Mouse (Mus musculus): ENCODE data around the gene Gm10203. TPM values are rescaled to one million over a fixed set of nuclear protein-coding genes. Genes with fewer than 3 reads are reported as not detected.

The Gm10203 gene
- not detected for polyA plus RNA-seq (2014; fragmentation: Illumina TruSeq; extraction: RNeasy Lipid Tissue Mini Kit (QIAGEN cat#74804); ENCODE audit: low read depth, low replicate concordance)

DNA sequence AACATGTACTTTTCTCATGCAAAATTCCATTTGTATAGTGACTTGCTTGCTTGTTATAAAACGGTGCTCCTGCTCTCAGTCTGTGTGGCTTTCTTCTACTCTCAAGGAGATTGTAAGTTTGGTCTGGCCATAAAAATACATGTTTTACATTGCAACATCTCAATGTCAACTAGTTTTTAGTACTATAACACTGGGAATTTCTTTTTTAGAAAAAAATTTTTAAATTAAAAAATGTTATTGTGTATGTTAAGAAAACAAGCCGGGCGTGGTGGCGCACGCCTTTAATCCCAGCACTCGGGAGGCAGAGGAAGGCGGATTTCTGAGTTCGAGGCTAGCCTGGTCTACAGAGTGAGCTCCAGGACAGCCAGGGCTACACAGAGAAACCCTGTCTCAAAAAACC, at the start of gene Gm10203:
Gene Gm10203 (plus strand): TSS at position 301 of the 400 bp plus-strand sequence.

DNA sequence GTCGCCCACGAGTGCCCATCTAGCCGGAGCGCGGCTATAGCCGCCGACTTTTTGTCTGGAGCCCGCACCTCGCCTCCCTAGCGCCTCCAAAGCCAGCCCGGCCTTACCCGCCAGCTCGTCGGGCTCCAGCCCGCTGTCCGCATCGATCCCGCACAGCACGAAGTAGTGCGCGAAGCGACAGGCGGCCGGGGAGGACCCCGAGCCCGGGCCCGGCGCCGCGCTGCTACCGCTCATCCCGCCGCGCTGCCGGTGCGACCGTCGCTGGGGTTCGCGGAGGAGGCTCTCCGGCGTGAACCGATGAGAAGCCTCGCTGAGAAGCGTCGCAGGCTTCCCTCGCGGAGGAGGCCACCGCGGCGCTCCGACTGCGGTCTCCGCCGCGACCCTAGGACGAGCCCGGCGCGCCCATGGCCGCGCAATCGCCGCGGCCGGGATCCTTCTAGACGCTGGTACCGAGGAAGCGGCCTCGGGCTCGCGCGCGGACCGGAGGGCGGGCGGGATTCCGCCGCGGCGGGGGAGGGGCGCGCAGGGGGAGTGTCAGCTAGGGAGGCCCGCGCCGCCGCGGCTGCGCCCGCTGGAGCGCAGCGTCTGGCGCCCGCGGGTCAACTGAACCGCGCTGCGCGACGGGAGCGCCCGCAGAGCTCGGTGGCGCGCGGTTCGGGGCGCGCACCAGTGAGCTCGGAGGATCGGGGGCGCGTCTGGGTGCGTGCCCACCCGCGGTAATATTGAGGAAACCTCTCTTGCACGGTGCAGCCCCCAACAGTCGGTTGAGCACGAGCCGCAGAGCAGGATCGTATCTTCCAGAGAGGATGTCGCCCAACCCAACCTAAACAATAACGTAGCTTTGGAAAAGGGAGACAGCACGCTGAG, 28.7 kb upstream of the Gm10203 start, which contains the start of gene Dennd5b:
Gene Dennd5b (minus strand): TSS at position 605 of the 867 bp plus-strand sequence.

DNA sequence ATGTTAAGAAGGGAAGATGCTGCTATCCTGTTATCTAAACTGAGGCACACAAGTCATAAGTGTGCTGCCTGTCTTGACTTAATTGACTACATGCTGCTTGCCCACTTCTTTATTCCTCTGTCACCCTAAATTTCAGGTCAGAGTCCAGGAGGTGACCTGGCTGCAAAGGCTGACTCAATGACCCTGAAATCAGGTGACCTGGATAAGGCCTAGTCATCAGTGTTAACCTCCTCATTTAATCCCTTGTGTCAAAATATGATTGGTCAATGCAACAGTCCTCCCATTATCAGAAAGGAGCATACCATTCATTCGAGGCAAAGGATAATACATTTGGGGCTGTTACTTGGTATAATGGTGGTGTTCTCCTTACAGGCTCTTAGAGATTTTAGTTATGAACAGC, 9.5 kb downstream of the Gm10203 start, which contains the start of gene Etfbkmt:
Gene Etfbkmt (plus strand): TSS at position 379 of the 400 bp plus-strand sequence.

Other genes starting within 250 kb of the Gm10203 start
- 8.0 TPM for gene Caprin2, start 233.9 kb upstream of the Gm10203 start, polyA plus RNA-seq (2014; fragmentation: Illumina TruSeq; extraction: RNeasy Lipid Tissue Mini Kit (QIAGEN cat#74804); ENCODE audit: low read depth, low replicate concordance)
- 2.7 TPM for gene Sinhcaf, start 183.7 kb upstream of the Gm10203 start, polyA plus RNA-seq (2014; fragmentation: Illumina TruSeq; extraction: RNeasy Lipid Tissue Mini Kit (QIAGEN cat#74804); ENCODE audit: low read depth, low replicate concordance)
- gene Dennd5b, start 28.5 kb upstream of the Gm10203 start, polyA plus RNA-seq (2014; fragmentation: Illumina TruSeq; extraction: RNeasy Lipid Tissue Mini Kit (QIAGEN cat#74804); ENCODE audit: low read depth, low replicate concordance) = 6.5 TPM
- 48.1 TPM for gene Etfbkmt, start 9.7 kb downstream of the Gm10203 start, polyA plus RNA-seq (2014; fragmentation: Illumina TruSeq; extraction: RNeasy Lipid Tissue Mini Kit (QIAGEN cat#74804); ENCODE audit: low read depth, low replicate concordance)
- gene Amn1, start 58.5 kb downstream of the Gm10203 start, polyA plus RNA-seq (2014; fragmentation: Illumina TruSeq; extraction: RNeasy Lipid Tissue Mini Kit (QIAGEN cat#74804); ENCODE audit: low read depth, low replicate concordance) = 12.0 TPM
- gene Resf1, start 179.2 kb downstream of the Gm10203 start, polyA plus RNA-seq (2014; fragmentation: Illumina TruSeq; extraction: RNeasy Lipid Tissue Mini Kit (QIAGEN cat#74804); ENCODE audit: low read depth, low replicate concordance) = 13.5 TPM